Mouse (Mus musculus): ENCODE data around the gene Sit1. TPM values are rescaled to one million over a fixed set of nuclear protein-coding genes. Genes with fewer than 3 reads are reported as not detected.

The Sit1 gene
- not detected in 2 replicates for polyA plus RNA-seq (2015; fragmentation: Nextera tagmentation; extraction: Ambion mirVana)

DNA sequence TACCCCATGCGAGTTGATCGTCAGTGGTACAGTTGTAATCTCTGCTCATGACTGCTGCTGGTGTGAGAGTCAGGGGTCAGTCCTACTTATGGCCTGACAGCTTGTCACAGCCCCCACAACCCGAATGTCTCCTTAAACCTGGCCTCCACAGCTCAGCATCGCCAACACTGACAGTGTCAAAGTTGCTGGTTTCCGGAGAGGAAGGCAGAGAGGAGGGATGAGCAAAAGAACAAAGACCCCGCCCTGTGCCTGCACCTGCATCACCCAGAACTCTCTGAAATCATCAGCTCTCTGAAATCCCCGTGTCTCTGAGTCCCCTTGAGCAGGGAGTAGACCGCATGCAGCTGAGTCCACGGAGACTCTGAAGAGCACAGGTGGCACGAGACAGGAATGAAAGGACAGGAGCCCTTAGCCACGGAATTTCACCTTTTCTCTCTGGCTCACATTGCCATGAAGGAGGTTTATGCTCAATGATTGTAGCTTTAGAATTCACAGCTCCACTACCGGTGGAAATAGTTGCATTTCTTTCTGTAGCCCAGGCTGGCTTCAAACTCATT, at the start of gene Sit1:
Sit1 (minus strand) TSS at position 200 of the 557 bp plus-strand sequence.
- Histone ChIP-seq H3K9me3 (ENCODE audit: control insufficient read depth, low read length) (no peaks in the 10 kb centered on the region), H3K4me3 (ENCODE audit: low read length) (no peak within 1 kb of the TSS)
- WGBS, result 58% methylated on average over 12 of the region's 12 CpGs

DNA sequence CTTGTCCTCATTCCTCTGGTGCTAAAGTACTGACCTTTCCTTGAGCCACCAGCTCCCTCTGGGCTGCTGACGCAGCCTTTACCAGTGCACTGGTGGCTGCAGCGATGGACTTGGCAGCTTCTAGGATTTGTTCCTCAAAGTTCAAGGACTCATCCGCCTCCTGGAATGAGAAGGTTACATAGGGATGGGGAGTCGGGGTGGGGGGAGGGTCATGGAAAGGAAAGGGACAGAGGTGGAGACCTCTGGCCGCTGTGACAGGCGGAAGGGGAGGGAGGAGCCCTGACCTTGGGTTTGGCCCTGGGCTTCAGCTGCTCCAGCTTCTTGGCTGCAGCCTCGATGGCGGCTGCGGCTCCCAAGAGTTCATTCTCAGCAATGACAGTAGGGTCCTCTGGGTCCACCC, 49.7 kb upstream of the Sit1 start:
- WGBS, result 86% methylated on average over 9 of the region's 9 CpGs

More for the DNA sequence above, at the start of gene Sit1:
- no peak for ATAC-seq
- Histone ChIP-seq H3K4me1 (ENCODE audit: control insufficient read depth, insufficient read depth, low read depth, low read length) (no peaks in the 10 kb centered on the region), H3K9ac (ENCODE audit: low read depth, low read length) (no peak within 1 kb of the TSS), H3K4me2 (ENCODE audit: low read length) (no peak within 1 kb of the TSS), H3K27me3 (replicated peaks; ENCODE audit: control insufficient read depth, insufficient read depth, low read length) (no peaks in the 10 kb centered on the region), H3K27ac (ENCODE audit: low read depth, low read length) (no peak within 1 kb of the TSS), H3K36me3 (ENCODE audit: control insufficient read depth, insufficient read depth, low read length) (no peaks in the 10 kb centered on the region)

GRCm38 (mm10) chr4:43530581-43530980, 47.0 kb upstream of the Sit1 start:
- Histone ChIP-seq H3K4me3 (ENCODE audit: low read length) (no peak overlapping the region), H3K27ac (ENCODE audit: low read depth, low read length) (no peak overlapping the region), H3K9ac (ENCODE audit: low read depth, low read length) (no peak overlapping the region), H3K4me2 (ENCODE audit: low read length) (no peak overlapping the region), H3K27me3 (replicated peaks; ENCODE audit: control insufficient read depth, insufficient read depth, low read length) (peaks cover under 1% of the 10 kb centered on the region; the same call in 1 of the 2 replicates), H3K9me3 (ENCODE audit: control insufficient read depth, low read length) (no peaks in the 10 kb centered on the region), H3K36me3 (ENCODE audit: control insufficient read depth, insufficient read depth, low read length) (peaks cover 30% of the 10 kb centered on the region), H3K4me1 (ENCODE audit: control insufficient read depth, insufficient read depth, low read depth, low read length) (no peaks in the 10 kb centered on the region)
- 26% methylated on average over 7 of the region's 7 CpGs for WGBS
- ATAC-seq, result peak; percentile 34; the same call in 1 of the 2 replicates

More for the DNA sequence above, 49.7 kb upstream of the Sit1 start:
- Histone ChIP-seq H3K36me3 (ENCODE audit: control insufficient read depth, insufficient read depth, low read length) (peaks cover 45% of the 10 kb centered on the region), H3K9me3 (ENCODE audit: control insufficient read depth, low read length) (no peaks in the 10 kb centered on the region), H3K27ac (ENCODE audit: low read depth, low read length) (no peak overlapping the region), H3K9ac (ENCODE audit: low read depth, low read length) (no peak overlapping the region), H3K27me3 (replicated peaks; ENCODE audit: control insufficient read depth, insufficient read depth, low read length) (no peaks in the 10 kb centered on the region), H3K4me3 (ENCODE audit: low read length) (no peak overlapping the region), H3K4me2 (ENCODE audit: low read length) (no peak overlapping the region), H3K4me1 (ENCODE audit: control insufficient read depth, insufficient read depth, low read depth, low read length) (no peaks in the 10 kb centered on the region)
- no peak for ATAC-seq

DNA sequence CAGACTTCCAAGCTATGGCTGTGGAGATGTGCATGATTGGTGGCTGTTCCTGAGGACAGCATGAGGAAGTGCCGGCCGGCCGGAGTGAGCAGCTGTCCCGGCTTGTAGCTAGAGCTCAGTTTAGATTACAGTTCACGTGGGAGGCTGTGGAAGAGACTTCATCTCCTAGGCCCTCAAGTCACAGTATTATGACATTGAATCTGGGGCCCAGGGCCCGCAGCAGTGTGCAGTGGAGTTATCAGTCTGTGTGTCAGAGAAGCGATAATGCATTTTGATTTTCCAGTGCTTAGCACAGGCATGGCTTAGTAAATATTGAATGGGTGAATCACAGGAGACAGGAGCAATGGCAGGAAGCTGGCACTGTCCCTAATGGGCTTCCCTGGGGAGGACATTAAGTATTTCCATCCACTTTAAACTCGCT, 46.6 kb upstream of the Sit1 start:
- H3K4me3 ChIP-seq (ENCODE audit: low read length), result no peak overlapping the region
- peaks cover 25% of the 10 kb centered on the region for H3K36me3 ChIP-seq (ENCODE audit: control insufficient read depth, insufficient read depth, low read length)
- no peak for ATAC-seq
- WGBS, result 50% methylated on average over 8 of the region's 8 CpGs
- peaks cover 5% of the 10 kb centered on the region for H3K27me3 ChIP-seq (replicated peaks; ENCODE audit: control insufficient read depth, insufficient read depth, low read length)
- no peak overlapping the region for H3K27ac ChIP-seq (ENCODE audit: low read depth, low read length)
- H3K9ac ChIP-seq (ENCODE audit: low read depth, low read length), result no peak overlapping the region
- no peaks in the 10 kb centered on the region for H3K4me1 ChIP-seq (ENCODE audit: control insufficient read depth, insufficient read depth, low read depth, low read length)
- H3K4me2 ChIP-seq (ENCODE audit: low read length), result no peak overlapping the region
- H3K9me3 ChIP-seq (ENCODE audit: control insufficient read depth, low read length), result no peaks in the 10 kb centered on the region

DNA sequence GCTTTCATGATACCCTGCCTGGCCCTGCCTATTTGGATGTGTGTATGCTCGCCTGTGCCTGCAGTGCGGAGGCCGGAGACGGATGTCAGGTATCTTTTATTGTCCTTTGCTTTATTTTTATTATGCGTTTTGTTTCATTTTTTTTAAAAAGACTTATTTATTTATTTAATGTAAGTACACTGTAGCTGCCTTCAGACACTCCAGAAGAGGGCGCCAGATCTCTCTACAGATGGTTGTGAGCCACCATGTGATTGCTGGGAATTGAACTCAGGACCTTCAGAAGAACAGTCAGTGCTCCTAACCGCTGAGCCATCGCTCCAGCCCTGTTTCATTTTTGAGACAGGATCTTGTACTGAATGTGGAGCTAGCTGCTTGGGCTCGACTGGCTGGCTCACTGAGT, 45.0 kb upstream of the Sit1 start:
- Histone ChIP-seq H3K9ac (ENCODE audit: low read depth, low read length) (no peak overlapping the region), H3K9me3 (ENCODE audit: control insufficient read depth, low read length) (no peaks in the 10 kb centered on the region), H3K27me3 (replicated peaks; ENCODE audit: control insufficient read depth, insufficient read depth, low read length) (peaks cover 10% of the 10 kb centered on the region), H3K4me1 (ENCODE audit: control insufficient read depth, insufficient read depth, low read depth, low read length) (peaks cover 10% of the 10 kb centered on the region), H3K36me3 (ENCODE audit: control insufficient read depth, insufficient read depth, low read length) (peaks cover 16% of the 10 kb centered on the region), H3K4me3 (ENCODE audit: low read length) (no peak overlapping the region), H3K27ac (ENCODE audit: low read depth, low read length) (no peak overlapping the region), H3K4me2 (ENCODE audit: low read length) (no peak overlapping the region)
- 83% methylated on average over 9 of the region's 9 CpGs for WGBS
- ATAC-seq, result no peak

- WGBS, result 61% methylated on average over 5 of the region's 5 CpGs
- Histone ChIP-seq H3K27ac (ENCODE audit: low read depth, low read length) (no peak overlapping the region), H3K9ac (ENCODE audit: low read depth, low read length) (no peak overlapping the region), H3K27me3 (replicated peaks; ENCODE audit: control insufficient read depth, insufficient read depth, low read length) (peaks cover 16% of the 10 kb centered on the region), H3K4me2 (ENCODE audit: low read length) (no peak overlapping the region), H3K4me1 (ENCODE audit: control insufficient read depth, insufficient read depth, low read depth, low read length) (peaks cover 13% of the 10 kb centered on the region), H3K4me3 (ENCODE audit: low read length) (no peak overlapping the region), H3K36me3 (ENCODE audit: control insufficient read depth, insufficient read depth, low read length) (peaks cover 12% of the 10 kb centered on the region), H3K9me3 (ENCODE audit: control insufficient read depth, low read length) (no peaks in the 10 kb centered on the region)
- ATAC-seq, result no peak
Measured at GRCm38 (mm10) chr4:43527880-43528279, 44.3 kb upstream of the Sit1 start.

- Histone ChIP-seq H3K9ac (ENCODE audit: low read depth, low read length) (no peak overlapping the region), H3K9me3 (ENCODE audit: control insufficient read depth, low read length) (no peaks in the 10 kb centered on the region), H3K4me3 (ENCODE audit: low read length) (peak overlapping the region; percentile 20), H3K4me1 (ENCODE audit: control insufficient read depth, insufficient read depth, low read depth, low read length) (peaks cover 18% of the 10 kb centered on the region), H3K4me2 (ENCODE audit: low read length) (peak overlapping the region; percentile 54), H3K27ac (ENCODE audit: low read depth, low read length) (no peak overlapping the region), H3K27me3 (replicated peaks; ENCODE audit: control insufficient read depth, insufficient read depth, low read length) (peaks cover 22% of the 10 kb centered on the region), H3K36me3 (ENCODE audit: control insufficient read depth, insufficient read depth, low read length) (no peaks in the 10 kb centered on the region)
- WGBS, result 11% methylated on average over 6 of the region's 6 CpGs
- peak; percentile 77 for ATAC-seq
Measured at GRCm38 (mm10) chr4:43519956-43520355, 36.4 kb upstream of the Sit1 start.

- 13% methylated on average over 10 of the region's 10 CpGs for WGBS
Measured at GRCm38 (mm10) chr4:43519551-43519950, 36.0 kb upstream of the Sit1 start.

DNA sequence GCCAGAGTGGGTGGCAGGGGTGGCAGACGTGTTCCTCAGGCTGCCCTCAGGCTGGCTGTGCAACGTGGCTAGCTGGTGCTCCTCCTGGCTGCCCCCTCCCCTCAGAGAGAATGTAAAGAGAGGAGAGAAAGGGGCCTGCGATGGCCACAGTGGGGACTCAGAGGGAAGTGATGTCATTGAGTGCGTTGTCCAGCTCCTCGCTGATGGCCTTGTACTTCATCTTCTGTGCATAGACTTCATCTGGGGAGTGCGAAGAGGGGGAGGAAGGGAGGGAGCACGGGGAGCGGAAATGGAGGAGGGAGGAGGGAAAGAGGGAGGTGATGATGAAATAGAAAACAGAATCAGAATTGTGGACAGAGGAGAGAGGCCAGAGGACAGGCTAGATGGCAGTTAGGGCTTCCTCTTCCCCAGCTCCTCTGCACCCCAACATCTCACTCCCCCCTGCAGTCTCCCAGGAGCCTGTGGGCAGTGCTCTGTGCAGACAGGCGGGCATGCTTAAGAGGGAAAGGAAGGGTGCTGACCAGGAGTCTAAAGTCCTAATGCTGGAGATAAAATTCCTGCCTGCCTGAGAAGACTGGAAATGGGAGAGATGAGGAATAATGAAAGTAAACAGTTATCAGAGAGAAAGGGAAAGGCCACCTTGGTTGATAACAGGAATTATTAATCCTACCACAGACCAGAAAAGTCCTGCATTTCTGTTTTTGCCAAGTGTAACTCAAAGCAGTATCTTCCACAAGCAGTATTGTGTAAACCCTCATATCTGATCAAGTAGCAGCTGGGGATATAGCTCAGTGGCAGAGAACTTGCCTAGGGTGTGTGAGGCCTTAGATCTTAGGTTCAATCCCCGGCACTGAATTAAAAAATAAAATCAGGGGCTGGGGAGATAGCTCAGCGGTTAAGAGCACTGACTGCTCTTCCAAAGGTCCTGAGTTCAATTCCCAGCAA, 32.5 kb upstream of the Sit1 start:
- Histone ChIP-seq H3K36me3 (ENCODE audit: control insufficient read depth, insufficient read depth, low read length) (no peaks in the 10 kb centered on the region), H3K9ac (ENCODE audit: low read depth, low read length) (no peak overlapping the region), H3K9me3 (ENCODE audit: control insufficient read depth, low read length) (no peaks in the 10 kb centered on the region), H3K27ac (ENCODE audit: low read depth, low read length) (no peak overlapping the region), H3K4me1 (ENCODE audit: control insufficient read depth, insufficient read depth, low read depth, low read length) (peaks cover 5% of the 10 kb centered on the region), H3K4me2 (ENCODE audit: low read length) (no peak overlapping the region), H3K27me3 (replicated peaks; ENCODE audit: control insufficient read depth, insufficient read depth, low read length) (peaks cover under 1% of the 10 kb centered on the region; the same call in 1 of the 2 replicates), H3K4me3 (ENCODE audit: low read length) (no peak overlapping the region)
- ATAC-seq, result no peak
- 75% methylated on average over 11 of the region's 11 CpGs for WGBS

More at GRCm38 (mm10) chr4:43519551-43519950, 36.0 kb upstream of the Sit1 start:
- peaks cover 22% of the 10 kb centered on the region for H3K27me3 ChIP-seq (replicated peaks; ENCODE audit: control insufficient read depth, insufficient read depth, low read length)
- H3K27ac ChIP-seq (ENCODE audit: low read depth, low read length), result no peak overlapping the region
- peak overlapping the region; percentile 20 for H3K4me3 ChIP-seq (ENCODE audit: low read length)
- H3K9ac ChIP-seq (ENCODE audit: low read depth, low read length), result no peak overlapping the region
- peak overlapping the region; percentile 54 for H3K4me2 ChIP-seq (ENCODE audit: low read length)
- no peaks in the 10 kb centered on the region for H3K9me3 ChIP-seq (ENCODE audit: control insufficient read depth, low read length)
- no peak for ATAC-seq
- no peaks in the 10 kb centered on the region for H3K36me3 ChIP-seq (ENCODE audit: control insufficient read depth, insufficient read depth, low read length)
- H3K4me1 ChIP-seq (ENCODE audit: control insufficient read depth, insufficient read depth, low read depth, low read length), result peaks cover 18% of the 10 kb centered on the region

Measured in hindbrain, embryonic 16.5 days (tissue).